Mouse (Mus musculus): ENCODE data around the gene Rnaseh2a. TPM values are rescaled to one million over a fixed set of nuclear protein-coding genes. Genes with fewer than 3 reads are reported as not detected.

Gene Rnaseh2a
- polyA plus RNA-seq, 1 experiment, result 58.7 TPM

DNA sequence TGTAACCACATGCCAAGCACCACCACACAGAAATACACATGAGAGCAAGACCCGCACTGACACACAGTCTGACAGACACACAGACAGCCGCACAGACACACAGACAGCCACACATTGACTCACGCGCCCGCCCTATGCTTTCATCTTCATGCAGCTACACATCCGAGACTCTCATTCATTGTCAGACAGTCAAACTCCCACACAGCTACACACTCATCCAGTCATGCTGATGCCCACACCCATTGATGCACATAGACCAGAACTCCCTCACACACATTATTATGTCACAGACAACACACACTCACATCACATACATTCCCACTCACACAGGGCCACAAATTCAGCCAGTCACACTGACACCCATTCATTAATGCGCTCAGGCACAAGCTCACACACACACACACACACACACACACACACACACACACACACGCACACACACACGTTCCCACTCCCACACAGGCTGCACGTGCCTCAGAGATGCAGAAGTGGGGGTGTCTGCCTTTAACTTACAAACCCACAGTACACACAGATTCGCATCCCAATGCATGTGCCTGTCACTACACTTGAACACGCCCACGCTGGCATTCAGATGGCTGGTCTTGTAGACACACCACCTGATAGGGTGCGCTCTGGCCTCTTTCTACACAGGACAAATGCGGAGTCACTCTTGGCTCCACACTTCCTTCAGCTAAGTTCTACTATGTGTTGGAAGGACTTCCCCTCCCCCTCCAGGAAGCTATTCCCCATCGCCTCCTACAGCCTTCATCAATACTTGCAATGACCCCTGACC lies 35.6 kb downstream of the Rnaseh2a start:
- Histone ChIP-seq H3K27me3 (ENCODE audit: control insufficient read depth, insufficient read depth, low read length) (no peaks in the 10 kb centered on the region), H3K4me1 (ENCODE audit: control insufficient read depth, insufficient read depth, low read length) (peaks cover 23% of the 10 kb centered on the region), H3K4me3 (replicated peaks; ENCODE audit: insufficient read depth, low read depth, low read length) (peak overlapping the region; percentile 25), H3K27ac (ENCODE audit: insufficient read depth, low read length) (no peak overlapping the region)
- no peak for DNase-seq
- no peak for TF ChIP-seq CTCF (IDR thresholded peaks at IDR 0.05; ENCODE audit: borderline replicate concordance, insufficient read depth, low read depth, low read length)
- no peak for TF ChIP-seq POLR2A (IDR thresholded peaks at IDR 0.05; ENCODE audit: borderline replicate concordance, insufficient read depth, low read length)
- 80% methylated on average over 16 of the region's 16 CpGs for WGBS

GRCm38 (mm10) chr8:84930582-84930981 lies 39.0 kb downstream of the Rnaseh2a start:
- no peak for DNase-seq
- H3K4me1 ChIP-seq (ENCODE audit: control insufficient read depth, insufficient read depth, low read length), result peaks cover 22% of the 10 kb centered on the region
- TF ChIP-seq POLR2A (IDR thresholded peaks at IDR 0.05; ENCODE audit: borderline replicate concordance, insufficient read depth, low read length) (no peak), CTCF (IDR thresholded peaks at IDR 0.05; ENCODE audit: borderline replicate concordance, insufficient read depth, low read depth, low read length) (no peak)
- no peaks in the 10 kb centered on the region for H3K27me3 ChIP-seq (ENCODE audit: control insufficient read depth, insufficient read depth, low read length)
- H3K27ac ChIP-seq (ENCODE audit: insufficient read depth, low read length), result no peak overlapping the region
- 82% methylated on average over 13 of the region's 13 CpGs for WGBS
- no peak overlapping the region for H3K4me3 ChIP-seq (replicated peaks; ENCODE audit: insufficient read depth, low read depth, low read length)

GRCm38 (mm10) chr8:84928456-84929306 lies 40.9 kb downstream of the Rnaseh2a start:
- Histone ChIP-seq H3K4me3 (replicated peaks; ENCODE audit: insufficient read depth, low read depth, low read length) (no peak overlapping the region), H3K4me1 (ENCODE audit: control insufficient read depth, insufficient read depth, low read length) (peaks cover 13% of the 10 kb centered on the region), H3K27ac (ENCODE audit: insufficient read depth, low read length) (no peak overlapping the region), H3K27me3 (ENCODE audit: control insufficient read depth, insufficient read depth, low read length) (no peaks in the 10 kb centered on the region)
- DNase-seq, result peak; percentile 79 to 85
- WGBS, result 7% methylated on average over 50 of the region's 52 CpGs
- 0 out of 2 replicates have a peak, but pooled peaks have one; percentile 13 for TF ChIP-seq POLR2A (IDR thresholded peaks at IDR 0.05; ENCODE audit: borderline replicate concordance, insufficient read depth, low read length)
- peak; percentile 81 for TF ChIP-seq CTCF (IDR thresholded peaks at IDR 0.05; ENCODE audit: borderline replicate concordance, insufficient read depth, low read depth, low read length)

- peaks cover 11% of the 10 kb centered on the region for H3K4me1 ChIP-seq (ENCODE audit: control insufficient read depth, insufficient read depth, low read length)
- WGBS, result 90% methylated on average over 1 of the region's 1 CpGs
- no peak overlapping the region for H3K4me3 ChIP-seq (replicated peaks; ENCODE audit: insufficient read depth, low read depth, low read length)
- TF ChIP-seq CTCF (IDR thresholded peaks at IDR 0.05; ENCODE audit: borderline replicate concordance, insufficient read depth, low read depth, low read length), result no peak
- TF ChIP-seq POLR2A (IDR thresholded peaks at IDR 0.05; ENCODE audit: borderline replicate concordance, insufficient read depth, low read length), result no peak
- no peak overlapping the region for H3K27ac ChIP-seq (ENCODE audit: insufficient read depth, low read length)
- DNase-seq, result no peak
- H3K27me3 ChIP-seq (ENCODE audit: control insufficient read depth, insufficient read depth, low read length), result no peaks in the 10 kb centered on the region
Observed at GRCm38 (mm10) chr8:84927513-84927912, 42.1 kb downstream of the Rnaseh2a start.

- H3K27me3 ChIP-seq (ENCODE audit: control insufficient read depth, insufficient read depth, low read length), result no peaks in the 10 kb centered on the region
- no peak overlapping the region for H3K27ac ChIP-seq (ENCODE audit: insufficient read depth, low read length)
- H3K4me3 ChIP-seq (replicated peaks; ENCODE audit: insufficient read depth, low read depth, low read length), result no peak overlapping the region
- no peak for DNase-seq
- no peak for TF ChIP-seq CTCF (IDR thresholded peaks at IDR 0.05; ENCODE audit: borderline replicate concordance, insufficient read depth, low read depth, low read length)
- TF ChIP-seq POLR2A (IDR thresholded peaks at IDR 0.05; ENCODE audit: borderline replicate concordance, insufficient read depth, low read length), result no peak
- H3K4me1 ChIP-seq (ENCODE audit: control insufficient read depth, insufficient read depth, low read length), result peaks cover 11% of the 10 kb centered on the region
- WGBS, result 63% methylated on average over 7 of the region's 7 CpGs
Observed at GRCm38 (mm10) chr8:84925557-84925956, 44.0 kb downstream of the Rnaseh2a start.

DNA sequence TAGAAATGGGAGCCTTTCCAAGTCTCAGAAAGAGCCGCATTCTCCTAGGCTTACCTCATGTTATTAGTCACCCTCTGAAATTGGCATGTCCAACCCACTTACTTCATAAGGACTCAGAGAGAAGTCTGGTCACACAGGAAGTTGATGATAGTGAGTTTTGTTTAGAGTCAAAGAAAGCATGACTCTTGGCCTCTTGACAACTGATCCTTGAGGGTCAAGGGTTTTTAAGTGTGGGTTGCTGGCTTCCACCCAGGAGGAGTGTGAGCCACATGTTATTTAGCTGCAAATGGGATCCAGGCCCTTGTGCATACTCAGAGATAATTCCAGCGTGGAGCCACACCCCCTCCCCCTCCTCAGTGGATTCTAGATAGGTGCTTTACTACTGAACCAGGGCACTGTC lies 48.0 kb downstream of the Rnaseh2a start:
- no peak overlapping the region for H3K27ac ChIP-seq (ENCODE audit: insufficient read depth, low read length)
- no peaks in the 10 kb centered on the region for H3K27me3 ChIP-seq (ENCODE audit: control insufficient read depth, insufficient read depth, low read length)
- TF ChIP-seq POLR2A (IDR thresholded peaks at IDR 0.05; ENCODE audit: borderline replicate concordance, insufficient read depth, low read length), result no peak
- TF ChIP-seq CTCF (IDR thresholded peaks at IDR 0.05; ENCODE audit: borderline replicate concordance, insufficient read depth, low read depth, low read length), result no peak
- WGBS, result 74% methylated on average over 2 of the region's 2 CpGs
- 0 out of 2 replicates have a peak, but pooled peaks cover 4% of the 10 kb centered on the region for H3K4me1 ChIP-seq (ENCODE audit: control insufficient read depth, insufficient read depth, low read length)
- DNase-seq, result no peak
- H3K4me3 ChIP-seq (replicated peaks; ENCODE audit: insufficient read depth, low read depth, low read length), result no peak overlapping the region

- no peak overlapping the region for H3K4me3 ChIP-seq (replicated peaks; ENCODE audit: insufficient read depth, low read depth, low read length)
- peaks cover 4% of the 10 kb centered on the region; the same call in 1 of the 2 replicates for H3K4me1 ChIP-seq (ENCODE audit: control insufficient read depth, insufficient read depth, low read length)
- no peaks in the 10 kb centered on the region for H3K27me3 ChIP-seq (ENCODE audit: control insufficient read depth, insufficient read depth, low read length)
- no peak overlapping the region for H3K27ac ChIP-seq (ENCODE audit: insufficient read depth, low read length)
- no peak for TF ChIP-seq POLR2A (IDR thresholded peaks at IDR 0.05; ENCODE audit: borderline replicate concordance, insufficient read depth, low read length)
- no peak for TF ChIP-seq CTCF (IDR thresholded peaks at IDR 0.05; ENCODE audit: borderline replicate concordance, insufficient read depth, low read depth, low read length)
- DNase-seq, result no peak
- 88% methylated on average over 15 of the region's 15 CpGs for WGBS
Observed at GRCm38 (mm10) chr8:84918646-84919045, 50.9 kb downstream of the Rnaseh2a start.
